Mouse (Mus musculus): ENCODE measurements at regions not wholly inside any gene's neighbourhood (a gene's known extent, or its start where the extent isn't known, plus 50 kb on each side); places are given as distances from the start of the nearest gene placed in this dataset.

DNA sequence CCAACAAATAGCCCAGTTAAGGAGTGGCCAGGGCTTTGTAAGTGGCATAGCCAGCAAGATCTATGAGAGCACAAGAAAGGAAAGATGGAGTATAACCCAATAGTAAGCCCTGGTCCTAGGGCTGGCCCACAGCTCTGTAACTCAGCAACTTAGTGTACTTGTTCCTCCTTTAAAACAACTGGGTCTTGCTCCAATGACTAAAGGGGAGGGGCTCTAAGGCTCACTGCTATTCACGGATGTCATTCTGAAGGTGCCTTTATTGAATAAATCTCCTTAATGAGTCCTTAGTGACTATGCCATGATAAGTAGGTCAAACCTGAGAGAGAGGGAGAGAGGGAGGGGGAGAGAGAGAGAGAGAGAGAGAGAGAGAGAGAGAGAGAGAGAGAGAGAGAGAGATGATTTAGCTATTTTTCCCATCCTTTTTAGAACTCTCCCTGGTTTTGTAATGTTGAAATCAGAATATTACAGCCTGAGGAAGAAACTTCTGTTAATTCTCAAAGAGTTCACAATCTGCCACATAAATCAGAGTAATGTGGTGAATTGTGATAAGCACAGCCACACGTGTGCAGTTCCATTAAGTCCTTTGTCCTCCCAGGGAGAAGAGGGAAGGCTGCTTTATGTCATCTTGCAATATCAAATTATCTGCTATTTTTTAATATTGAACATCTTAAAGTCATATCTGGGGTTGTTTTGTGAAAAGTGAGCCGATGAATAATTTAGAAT is 238.7 kb upstream of the Apob start:
- TF ChIP-seq CTCF (IDR thresholded peaks at IDR 0.05; ENCODE audit: insufficient read depth, low read depth, low read length): no peak
- no peak for TF ChIP-seq POLR2A (IDR thresholded peaks at IDR 0.05; ENCODE audit: insufficient read depth, low read depth, low read length)
